Mouse (Mus musculus) ovary, adult 2 months (tissue): ENCODE results near the gene Ccdc194. TPM values are rescaled to one million over a fixed set of nuclear protein-coding genes. Genes with fewer than 3 reads are reported as not detected.

Experiments used
- polyA plus RNA-seq: library from polyadenylated mRNA; depleted of rRNA; stranded (reverse); fragments of >200 nt; gene quantifications from 2 replicates; pipeline ENCODE4 v1.2.3, GENCODE M21; 2012; rRNA removed

Gene Ccdc194
- polyA plus RNA-seq, result 0.21 and 0.85 TPM in 2 replicates

GRCm38 (mm10) chr8:71525226-71526050 lies at the start of gene Ccdc194:
TSS of gene Ccdc194 (minus strand) at chr8:71525711.

GRCm38 (mm10) chr8:71568387-71568937 lies 43.0 kb upstream of the Ccdc194 start, which contains the start of gene Slc27a1:
TSS of gene Slc27a1 (plus strand) at chr8:71568882.

GRCm38 (mm10) chr8:71566501-71566900 lies 41.0 kb upstream of the Ccdc194 start, which contains the start of gene Nxnl1:
TSS of gene Nxnl1 (minus strand) at chr8:71566601.

GRCm38 (mm10) chr8:71558071-71558957 lies 32.8 kb upstream of the Ccdc194 start, which contains the start of gene Tmem221:
TSS of gene Tmem221 (minus strand) at chr8:71558871.

GRCm38 (mm10) chr8:71542632-71543343 lies 17.3 kb upstream of the Ccdc194 start, which contains the start of gene Mvb12a:
TSS of gene Mvb12a (plus strand) at chr8:71542922.

GRCm38 (mm10) chr8:71537028-71537867 lies 11.7 kb upstream of the Ccdc194 start, which contains the start of gene Bst2:
TSS of gene Bst2 (minus strand) at chr8:71537456.

GRCm38 (mm10) chr8:71511644-71512043 lies 13.9 kb downstream of the Ccdc194 start, which contains the start of gene Plvap:
TSS of gene Plvap (minus strand) at chr8:71511752.

GRCm38 (mm10) chr8:71487691-71488445 lies 37.6 kb downstream of the Ccdc194 start, which contains the start of gene Gtpbp3:
TSS of gene Gtpbp3 (plus strand) at chr8:71488103.

GRCm38 (mm10) chr8:71485142-71486135 lies 40.1 kb downstream of the Ccdc194 start, which contains the start of gene Ano8:
TSS of gene Ano8 (minus strand) at chr8:71485963.

Other genes with a start within 250 kb of the Ccdc194 start
- gene Use1, start 158.9 kb downstream of the Ccdc194 start, polyA plus RNA-seq, result 174 and 185 TPM in 2 replicates
- 15.4 and 16.1 TPM in 2 replicates for gene Ocel1, start 154.4 kb downstream of the Ccdc194 start, polyA plus RNA-seq
- gene Nr2f6, start 143.8 kb downstream of the Ccdc194 start, polyA plus RNA-seq, result 375 and 551 TPM in 2 replicates
- gene Ushbp1, start 129.9 kb downstream of the Ccdc194 start, polyA plus RNA-seq, result 40.4 and 44.7 TPM in 2 replicates
- 142 and 165 TPM in 2 replicates for gene Babam1, start 128.8 kb downstream of the Ccdc194 start, polyA plus RNA-seq
- gene Ankle1, start 119.7 kb downstream of the Ccdc194 start, polyA plus RNA-seq, result 18.1 and 24.0 TPM in 2 replicates
- gene Abhd8, start 62.1 kb downstream of the Ccdc194 start, polyA plus RNA-seq, result 123 and 134 TPM in 2 replicates
- 126 and 156 TPM in 2 replicates for gene Mrpl34, start 60.8 kb downstream of the Ccdc194 start, polyA plus RNA-seq
- 106 and 116 TPM in 2 replicates for gene Dda1, start 56.5 kb downstream of the Ccdc194 start, polyA plus RNA-seq
- 51.3 and 72.4 TPM in 2 replicates for gene Ano8, start 39.7 kb downstream of the Ccdc194 start, polyA plus RNA-seq
- 62.6 and 70.6 TPM in 2 replicates for gene Gtpbp3, start 37.6 kb downstream of the Ccdc194 start, polyA plus RNA-seq
- 127 and 165 TPM in 2 replicates for gene Plvap, start 14.0 kb downstream of the Ccdc194 start, polyA plus RNA-seq
- gene Bst2, start 11.7 kb upstream of the Ccdc194 start, polyA plus RNA-seq, result 1,406 and 1,805 TPM in 2 replicates
- gene Mvb12a, start 17.2 kb upstream of the Ccdc194 start, polyA plus RNA-seq, result 244 and 264 TPM in 2 replicates
- 22.7 and 37.6 TPM in 2 replicates for gene Tmem221, start 33.2 kb upstream of the Ccdc194 start, polyA plus RNA-seq
- 0.10 and 0.16 TPM in 2 replicates for gene Nxnl1, start 40.9 kb upstream of the Ccdc194 start, polyA plus RNA-seq
- 457 and 488 TPM in 2 replicates for gene Slc27a1, start 43.2 kb upstream of the Ccdc194 start, polyA plus RNA-seq
- gene Pgls, start 66.5 kb upstream of the Ccdc194 start, polyA plus RNA-seq, result 330 and 475 TPM in 2 replicates
- gene Fam129c, start 71.9 kb upstream of the Ccdc194 start, polyA plus RNA-seq, result 9.1 and 11.0 TPM in 2 replicates
- gene Colgalt1, start 85.3 kb upstream of the Ccdc194 start, polyA plus RNA-seq, result 345 and 390 TPM in 2 replicates
- 1.6 and 2.0 TPM in 2 replicates for gene Unc13a, start 146.0 kb upstream of the Ccdc194 start, polyA plus RNA-seq
- gene Jak3, start 150.6 kb upstream of the Ccdc194 start, polyA plus RNA-seq, result 26.2 and 28.2 TPM in 2 replicates
- gene Insl3, start 163.5 kb upstream of the Ccdc194 start, polyA plus RNA-seq, result 614 and 743 TPM in 2 replicates
- gene B3gnt3, start 176.1 kb upstream of the Ccdc194 start, polyA plus RNA-seq, result 9.5 and 13.4 TPM in 2 replicates
- gene Fcho1, start 200.0 kb upstream of the Ccdc194 start, polyA plus RNA-seq, result 17.0 and 20.9 TPM in 2 replicates